Mouse (Mus musculus) kidney, adult 2 months (tissue): ENCODE data around the gene Kctd15.

Source experiments
- CTCF ChIP-seq: fragments of 200-500 bp; conservative IDR thresholded peaks from 2 replicates; pipeline ENCODE4 v1.5.1; 2011; ENCODE audit warnings: low read depth, mild to moderate bottlenecking, control low read depth, low read length, moderate library complexity, mixed read lengths; ENCODE audit not compliant: insufficient read depth, insufficient read length
- POLR2A ChIP-seq: fragments of 200-500 bp; IDR thresholded peaks from one replicate; pipeline ENCODE4 v1.6.1; 2011; ENCODE audit warnings: low read depth, low read length, control low read depth

GRCm38 (mm10) chr7:34669336-34669735, 12.8 kb upstream of the Kctd15 start:
- TF ChIP-seq CTCF (no peak), POLR2A (no peak)
